Mouse (Mus musculus) kidney, postnatal 10 days (tissue): Measurements from ENCODE around the gene Rasgef1b.

Experiments used
- DNase-seq: peaks from one replicate; pipeline ENCODE4 v3.0.0; 2021; ENCODE audit warnings: mixed read lengths

Gene Rasgef1b

DNA sequence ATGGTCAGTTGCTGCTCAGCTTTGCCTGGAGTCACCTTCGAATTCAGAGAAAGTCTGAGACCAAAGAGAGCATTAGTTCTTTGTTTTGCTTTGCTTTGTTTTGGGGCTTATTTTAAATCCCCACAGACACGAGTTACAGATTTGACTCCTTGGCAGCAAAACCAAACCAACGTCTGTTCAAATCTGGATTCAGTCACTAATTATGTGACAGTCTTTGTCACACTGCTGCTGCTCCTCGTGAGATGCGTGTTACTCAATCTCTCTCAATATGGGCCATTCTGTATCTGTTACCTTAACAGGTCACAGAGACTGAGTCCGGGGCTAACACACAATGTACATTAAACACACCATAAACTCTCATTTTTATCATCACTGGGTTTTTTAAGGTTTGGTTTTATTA lies 288.8 kb downstream of the Rasgef1b start:
- no peak for DNase-seq

DNA sequence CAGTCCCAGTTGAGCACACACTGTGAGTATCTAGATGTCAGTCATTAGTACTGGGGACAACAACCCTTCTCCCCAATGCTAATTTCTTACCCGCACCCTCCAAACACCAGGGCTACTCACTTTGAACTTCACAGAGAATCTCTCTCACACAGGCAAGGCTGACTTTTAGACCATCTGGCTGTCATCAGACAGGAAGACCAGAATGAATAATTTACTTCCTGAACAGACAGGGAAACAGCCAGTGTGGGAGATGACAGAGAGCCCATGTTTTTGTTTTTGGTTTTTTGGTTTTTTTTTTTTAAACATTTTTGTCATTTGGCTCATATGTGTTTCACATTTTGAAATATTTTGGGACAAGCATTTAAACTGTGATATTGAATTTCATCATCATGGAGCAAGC lies 290.3 kb downstream of the Rasgef1b start:
- DNase-seq = no peak

- no peak for DNase-seq
These were observed 294.6 kb downstream of the Rasgef1b start for GRCm38 (mm10) chr5:99434226-99434625.

DNA sequence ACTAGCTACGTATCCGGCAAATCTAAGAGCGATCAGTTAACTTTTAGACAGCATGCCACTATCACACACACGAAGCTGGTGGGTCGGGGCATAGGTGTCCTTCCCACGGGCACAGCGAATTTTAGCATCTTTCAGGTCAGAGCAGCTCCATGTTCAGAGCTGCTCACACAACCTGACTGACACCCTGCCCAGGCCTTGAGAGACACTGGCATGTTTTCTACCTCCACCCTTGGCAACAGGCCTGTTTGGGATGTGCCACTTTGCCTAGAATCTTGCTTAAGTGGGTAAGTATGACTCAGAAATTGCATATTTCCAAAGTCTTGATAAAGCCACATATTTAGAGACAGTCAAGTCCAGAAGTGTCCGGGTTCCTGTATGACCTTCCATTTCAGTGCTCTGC lies 296.4 kb downstream of the Rasgef1b start:
- no peak for DNase-seq

DNA sequence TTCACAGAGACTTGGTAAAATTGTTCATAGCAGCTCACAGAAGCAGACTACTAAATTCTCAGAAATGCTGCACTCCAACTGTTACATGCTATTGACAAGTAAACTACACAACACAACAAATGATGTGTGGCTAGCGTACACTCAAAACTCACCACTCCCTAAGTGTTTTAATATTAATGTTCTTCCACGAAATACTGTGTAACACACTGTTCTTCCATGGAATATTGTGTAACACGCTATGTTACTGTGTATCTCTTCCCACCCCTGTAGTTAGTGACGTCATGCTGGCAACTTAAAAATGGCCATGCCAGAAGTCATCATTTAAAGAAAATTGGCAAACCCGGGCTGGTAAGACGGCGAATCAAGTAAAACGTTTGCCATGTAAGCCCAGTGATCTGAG lies 299.6 kb downstream of the Rasgef1b start:
- no peak for DNase-seq

DNA sequence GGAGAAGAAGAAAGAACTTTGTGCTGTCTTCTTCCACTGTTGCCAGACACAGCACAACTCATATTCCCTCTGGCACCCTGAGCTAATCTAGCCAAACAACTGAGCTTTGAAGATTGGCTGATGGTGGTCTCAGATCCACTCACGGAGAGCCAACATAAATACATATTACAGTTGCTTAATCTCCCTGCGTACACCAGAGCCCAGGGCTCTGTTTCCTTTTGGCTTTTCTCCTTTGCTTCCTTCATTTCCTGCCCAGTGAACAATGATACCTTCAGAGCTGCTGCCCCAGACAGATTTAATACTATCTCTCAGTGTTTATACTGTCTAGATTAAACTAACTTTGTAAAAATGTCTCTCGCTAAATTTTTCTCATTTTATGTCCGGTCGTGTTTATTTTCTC lies 300.2 kb downstream of the Rasgef1b start:
- DNase-seq = no peak

GRCm38 (mm10) chr5:99423271-99423670 lies 305.6 kb downstream of the Rasgef1b start:
- peak; percentile 31 for DNase-seq

DNA sequence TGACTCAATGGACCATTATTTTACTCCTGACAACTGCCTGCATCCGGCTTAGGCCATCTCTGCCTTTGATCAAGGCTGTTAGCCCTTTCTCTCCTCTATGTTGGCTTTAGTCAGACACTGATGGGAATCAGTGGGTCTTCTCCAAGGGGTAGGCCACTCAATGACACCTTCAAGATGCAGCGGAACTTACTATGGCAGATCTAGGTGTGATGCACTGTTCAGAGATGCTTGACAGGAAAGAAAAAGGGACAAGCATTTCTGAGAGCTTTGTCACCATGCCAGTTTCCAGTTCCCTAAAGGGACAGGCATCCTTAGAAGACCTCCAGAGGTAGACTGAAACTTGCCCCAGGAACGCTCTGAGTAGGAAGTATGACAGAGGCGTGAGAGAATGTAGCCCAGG lies 306.0 kb downstream of the Rasgef1b start:
- no peak for DNase-seq

GRCm38 (mm10) chr5:99422092-99422491 lies 306.8 kb downstream of the Rasgef1b start:
- no peak for DNase-seq

DNA sequence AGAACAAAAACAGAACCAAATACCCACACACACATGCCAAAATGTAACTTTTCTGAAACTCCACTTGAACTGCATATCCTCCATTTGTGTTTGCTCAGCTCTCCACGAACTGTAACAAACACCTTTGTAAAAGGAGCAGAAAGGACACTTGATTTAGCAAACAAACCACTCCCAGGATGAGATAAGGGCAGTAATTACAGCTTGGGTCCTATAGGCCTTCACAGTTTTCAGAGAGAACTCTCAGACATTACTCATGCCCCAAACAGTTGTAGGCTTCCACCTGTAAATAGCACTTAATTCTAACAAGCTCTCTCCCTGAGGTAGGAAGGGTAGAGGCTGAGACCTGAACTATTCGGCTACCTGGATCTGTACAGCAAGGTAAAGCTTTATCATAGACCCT lies 309.0 kb downstream of the Rasgef1b start:
- no peak for DNase-seq

DNA sequence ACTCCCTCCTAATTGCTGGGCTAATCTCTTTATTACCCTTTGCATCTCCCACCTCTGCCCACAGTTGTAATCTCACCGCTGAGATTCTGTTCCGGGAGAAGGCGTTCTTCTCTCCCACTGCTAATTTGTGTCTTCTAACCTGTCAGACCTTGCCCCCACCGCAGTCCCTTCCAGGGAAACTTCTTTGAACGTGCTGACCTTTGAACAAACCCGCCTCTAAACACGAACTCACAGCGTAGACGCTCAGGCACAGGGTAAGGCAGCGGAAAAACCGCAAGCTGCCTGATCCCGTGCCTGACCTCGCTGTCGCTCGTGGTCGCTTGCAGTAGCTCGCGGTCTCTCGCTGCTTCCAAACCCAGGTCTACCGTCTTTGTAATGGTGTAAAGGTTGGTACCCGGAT lies 312.0 kb downstream of the Rasgef1b start:
- DNase-seq = no peak

DNA sequence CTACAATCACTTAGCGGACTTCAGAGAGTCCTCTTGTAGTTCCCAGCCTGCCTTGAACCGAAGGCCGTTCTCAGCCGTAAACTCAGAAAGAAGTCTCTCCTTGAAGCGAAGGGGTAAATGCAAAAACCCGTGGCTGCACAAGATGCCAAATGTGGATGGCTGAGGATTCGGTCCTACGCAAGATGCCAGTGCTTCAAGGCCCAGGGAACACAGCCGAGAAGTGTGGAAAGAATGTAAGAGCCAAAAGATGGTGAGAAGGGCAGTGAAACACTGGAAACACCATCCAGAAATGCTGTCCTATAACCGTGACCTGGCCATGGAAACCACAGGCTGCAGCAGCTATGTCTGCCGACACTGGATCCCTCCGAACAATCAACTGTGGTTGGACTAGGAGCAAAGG lies 313.2 kb downstream of the Rasgef1b start:
- DNase-seq = no peak

- DNase-seq = no peak
These were observed 313.8 kb downstream of the Rasgef1b start for GRCm38 (mm10) chr5:99415049-99415448.

GRCm38 (mm10) chr5:99414293-99414692 lies 314.6 kb downstream of the Rasgef1b start:
- no peak for DNase-seq

GRCm38 (mm10) chr5:99413851-99414250 lies 315.0 kb downstream of the Rasgef1b start:
- no peak for DNase-seq

GRCm38 (mm10) chr5:99413391-99413790 lies 315.5 kb downstream of the Rasgef1b start:
- DNase-seq = no peak

- no peak for DNase-seq
These were observed 324.3 kb downstream of the Rasgef1b start for GRCm38 (mm10) chr5:99404403-99405170.

- DNase-seq = no peak
These were observed 325.5 kb downstream of the Rasgef1b start for GRCm38 (mm10) chr5:99403325-99403724.

DNA sequence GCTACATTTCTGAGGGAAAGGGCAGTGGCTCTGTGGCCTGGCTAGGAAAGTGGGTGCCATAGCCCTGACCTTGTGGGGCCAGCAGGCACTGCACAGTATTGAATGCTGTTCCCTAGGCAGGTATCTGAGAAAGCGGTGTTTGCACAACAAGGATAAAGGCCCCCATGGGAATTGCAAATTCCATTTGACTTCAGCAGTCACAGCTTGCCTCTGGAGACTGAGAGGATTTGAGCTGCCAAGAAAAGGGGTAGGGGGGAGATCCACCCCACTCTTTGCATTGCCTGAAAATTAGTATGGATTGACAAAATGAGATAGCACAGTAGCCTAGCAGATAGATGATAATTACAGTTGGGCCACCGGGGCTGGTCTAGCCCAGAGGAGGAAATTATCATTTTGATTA lies 326.1 kb downstream of the Rasgef1b start:
- no peak for DNase-seq

GRCm38 (mm10) chr5:99402297-99402696 lies 326.6 kb downstream of the Rasgef1b start:
- DNase-seq = no peak

GRCm38 (mm10) chr5:99399855-99400626 lies 328.8 kb downstream of the Rasgef1b start:
- DNase-seq = no peak

DNA sequence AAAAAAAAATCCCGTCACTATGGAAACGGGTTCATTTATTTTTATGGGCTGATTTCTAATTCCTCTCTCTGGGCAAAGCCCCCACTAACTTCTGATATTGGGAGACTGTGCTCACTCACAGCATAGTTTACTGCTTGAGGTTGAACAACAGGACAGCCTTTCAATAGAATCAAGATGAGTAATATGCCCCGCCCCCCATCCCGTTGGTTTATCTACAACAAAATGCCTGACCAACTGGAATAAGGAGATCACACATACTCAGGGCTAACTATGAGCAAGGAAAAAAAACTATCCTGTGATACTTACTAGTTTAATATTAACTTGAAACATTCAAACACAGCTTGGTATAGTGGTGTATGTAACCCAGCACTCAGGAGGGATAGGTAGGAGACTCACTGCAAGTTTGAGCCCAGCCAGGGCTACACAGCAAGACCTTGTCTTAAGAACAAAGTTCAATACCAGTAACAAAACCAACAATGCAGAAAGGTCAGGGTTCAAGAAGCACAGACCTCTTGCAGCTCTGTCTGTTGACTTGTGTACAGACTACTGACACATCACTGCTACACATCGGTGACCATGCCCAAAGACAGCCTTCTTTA lies 330.3 kb downstream of the Rasgef1b start:
- DNase-seq = peak; percentile 29

DNA sequence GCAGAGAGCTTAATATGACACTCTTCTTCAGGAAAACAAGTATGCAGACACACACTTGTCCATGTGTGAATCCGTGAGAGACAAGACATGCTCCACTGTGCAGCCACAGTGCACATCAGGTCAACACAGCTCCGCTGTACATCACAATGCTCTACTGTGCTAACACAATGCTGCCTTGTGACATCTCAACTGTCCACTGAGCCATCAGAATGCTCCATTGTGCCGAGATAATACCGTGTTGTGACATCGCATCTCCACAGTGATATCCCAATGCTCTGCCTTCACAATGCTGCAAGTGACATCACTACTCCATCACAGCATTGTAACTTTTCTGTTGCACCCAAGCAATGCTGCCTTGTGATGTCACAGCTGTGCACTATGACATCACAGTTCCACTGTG lies 334.3 kb downstream of the Rasgef1b start:
- DNase-seq = no peak

GRCm38 (mm10) chr5:99391525-99391924 lies 337.3 kb downstream of the Rasgef1b start:
- no peak for DNase-seq
